Mouse (Mus musculus) v-Abl transformed pro-B cells (cell line): Measurements from ENCODE around the gene Slc22a4.

ENCODE experiments used
- in situ Hi-C, 2 experiments: fragments of 400-800 bp; cut with MboI; formaldehyde crosslinking; loops; one replicate each; pipeline ENCODE4 v1.15.1; 2025; ENCODE audit not compliant: unreplicated experiment in 2 of 2

Gene Slc22a4

DNA sequence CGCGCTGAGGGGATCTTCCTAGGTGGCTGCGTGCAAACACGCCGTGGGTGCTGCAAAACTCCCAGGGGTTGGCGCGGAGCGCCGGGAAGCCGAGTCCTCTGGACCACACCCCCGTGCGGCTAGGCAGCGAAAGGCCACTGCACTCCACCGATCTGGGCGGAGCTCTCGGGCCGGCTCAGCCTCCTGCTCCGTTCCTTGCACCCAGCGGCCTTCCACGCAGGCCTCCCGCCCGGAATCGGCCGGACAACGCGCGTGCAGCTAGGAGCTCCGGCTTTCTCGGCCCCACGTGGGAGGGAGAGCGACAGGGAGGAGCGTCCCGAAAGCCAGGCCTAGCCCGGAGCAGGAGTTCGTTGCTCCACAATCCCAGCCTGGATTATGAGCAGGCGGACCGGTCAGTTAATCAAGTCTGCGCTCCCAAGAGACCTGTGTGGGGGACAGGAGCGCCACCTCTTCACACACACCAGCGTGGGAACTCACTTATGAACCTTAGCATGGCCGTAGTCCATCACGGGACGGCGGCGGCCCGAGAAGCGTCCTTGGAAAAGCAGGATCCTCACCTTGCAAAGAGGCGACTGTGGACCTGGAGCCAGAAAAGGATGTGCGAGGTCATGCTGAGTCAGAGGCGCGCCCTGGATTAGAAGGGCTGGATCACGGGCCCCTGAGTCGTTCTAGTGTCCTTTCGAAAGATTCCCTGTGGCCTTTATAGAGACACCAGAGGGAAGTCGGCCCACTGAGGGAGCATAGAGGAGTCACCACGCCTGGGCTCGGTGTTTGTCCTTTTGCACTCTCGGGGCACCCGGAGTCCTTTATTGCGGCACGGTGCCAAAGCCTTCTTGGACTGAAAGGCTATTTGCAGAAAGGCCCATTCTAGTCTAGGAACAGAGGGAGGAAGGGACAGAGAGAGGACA, at the start of gene Slc22a4:
Gene Slc22a4, minus strand, starts transcription at position 47 of the 908 bp plus-strand sequence.
- in situ Hi-C loops = no loop called here

DNA sequence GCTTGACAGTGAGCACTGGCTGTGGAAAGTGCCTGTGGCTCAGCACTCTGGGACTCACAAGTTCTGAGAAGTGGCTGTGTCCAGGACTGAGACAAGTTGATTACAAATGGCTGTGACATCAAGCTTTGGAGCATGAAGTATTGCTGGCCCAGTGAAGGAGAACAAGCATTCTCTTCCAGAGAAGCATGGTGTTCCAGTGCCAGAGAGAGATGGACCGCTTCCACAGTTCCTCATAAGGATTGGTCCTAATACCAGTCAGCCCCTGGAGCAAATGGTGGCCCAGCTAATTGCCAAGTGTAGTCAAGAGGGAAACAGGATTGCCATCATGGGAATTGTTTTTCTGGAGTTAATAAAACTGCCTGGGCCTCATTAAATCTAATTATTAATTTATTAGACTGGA, 48.2 kb upstream of the Slc22a4 start:
- in situ Hi-C loops = loop anchor here (25.0 kb wide), 1 partner anchor 339 kb away; no protein-coding TSS in a partner anchor

DNA sequence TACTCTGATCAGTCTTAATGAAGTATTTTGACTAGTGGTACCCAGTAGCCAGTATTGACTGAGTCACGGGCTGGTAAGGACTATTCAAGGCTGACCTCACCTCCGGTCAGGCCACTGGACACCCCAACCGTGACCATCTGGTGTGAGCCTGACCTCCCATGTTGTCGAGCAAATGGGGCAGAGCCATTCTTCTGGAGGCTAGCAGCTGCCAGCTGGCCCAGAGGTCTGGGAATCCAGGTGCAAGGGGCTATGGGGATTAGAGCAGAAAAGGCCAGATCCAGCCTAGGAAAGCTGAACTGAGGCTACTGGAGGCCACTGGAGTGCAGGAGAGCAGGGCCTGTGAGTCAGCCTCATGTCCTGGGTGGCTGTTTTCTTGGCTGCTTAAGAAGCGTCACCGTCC, 47.5 kb upstream of the Slc22a4 start:
- in situ Hi-C loops = loop anchor here (25.0 kb wide), 1 partner anchor 338 kb away; no protein-coding TSS in a partner anchor

DNA sequence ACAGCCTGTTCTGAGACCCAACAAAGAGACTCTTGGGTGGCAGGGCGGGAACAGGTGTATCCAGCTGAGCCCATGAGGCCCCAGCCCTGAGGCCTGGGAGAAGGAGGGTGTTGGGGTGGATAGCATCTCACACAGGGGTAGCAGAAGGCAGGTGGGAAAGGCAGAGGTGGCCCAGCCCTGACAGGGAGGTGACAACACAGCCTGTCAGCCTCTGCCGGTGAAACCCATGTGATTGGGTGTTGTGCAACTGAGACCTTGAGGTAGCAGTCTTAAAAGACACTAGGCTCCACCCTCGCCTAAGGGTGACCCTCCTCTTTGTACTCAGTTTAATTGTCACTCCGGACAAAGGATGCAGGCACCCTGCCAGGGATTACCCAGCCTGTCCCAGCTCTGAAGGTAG, 45.4 kb upstream of the Slc22a4 start:
- in situ Hi-C loops = no loop called here

DNA sequence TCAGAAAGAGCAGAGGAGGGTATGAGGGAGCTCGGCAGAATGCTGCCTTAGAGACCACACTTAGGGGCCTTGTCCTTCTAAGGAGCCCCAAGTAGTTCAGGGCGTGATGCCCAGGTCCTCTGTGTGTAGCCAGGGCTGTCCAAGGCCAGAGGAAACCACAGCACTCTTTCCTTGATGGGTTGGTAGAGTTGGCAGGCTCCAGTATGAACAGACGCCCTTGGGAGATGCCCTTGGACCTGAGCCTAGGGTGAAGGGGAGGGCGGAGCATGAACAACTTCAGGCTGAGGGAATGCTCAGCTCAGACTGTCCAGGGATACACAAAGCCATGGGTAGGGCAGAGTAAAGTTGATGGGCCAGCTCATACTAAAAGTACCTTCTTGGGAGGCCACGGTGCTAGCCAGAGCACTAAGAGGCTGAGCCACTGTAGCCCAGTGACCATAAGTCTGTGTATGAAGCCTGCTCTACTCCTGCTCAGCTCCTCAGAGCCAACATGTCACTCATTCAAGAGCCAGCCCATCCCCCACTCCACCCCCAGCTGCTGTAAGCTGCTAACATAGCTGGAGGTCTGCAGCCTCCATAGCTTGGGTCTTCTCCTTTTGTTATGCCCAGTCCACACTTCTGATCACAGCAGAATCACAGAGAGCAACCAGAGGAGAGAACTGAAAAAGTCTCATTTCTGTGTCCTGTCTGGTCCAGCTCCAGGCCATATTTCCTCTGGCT, 44.0 kb upstream of the Slc22a4 start:
- in situ Hi-C loops = no loop called here

DNA sequence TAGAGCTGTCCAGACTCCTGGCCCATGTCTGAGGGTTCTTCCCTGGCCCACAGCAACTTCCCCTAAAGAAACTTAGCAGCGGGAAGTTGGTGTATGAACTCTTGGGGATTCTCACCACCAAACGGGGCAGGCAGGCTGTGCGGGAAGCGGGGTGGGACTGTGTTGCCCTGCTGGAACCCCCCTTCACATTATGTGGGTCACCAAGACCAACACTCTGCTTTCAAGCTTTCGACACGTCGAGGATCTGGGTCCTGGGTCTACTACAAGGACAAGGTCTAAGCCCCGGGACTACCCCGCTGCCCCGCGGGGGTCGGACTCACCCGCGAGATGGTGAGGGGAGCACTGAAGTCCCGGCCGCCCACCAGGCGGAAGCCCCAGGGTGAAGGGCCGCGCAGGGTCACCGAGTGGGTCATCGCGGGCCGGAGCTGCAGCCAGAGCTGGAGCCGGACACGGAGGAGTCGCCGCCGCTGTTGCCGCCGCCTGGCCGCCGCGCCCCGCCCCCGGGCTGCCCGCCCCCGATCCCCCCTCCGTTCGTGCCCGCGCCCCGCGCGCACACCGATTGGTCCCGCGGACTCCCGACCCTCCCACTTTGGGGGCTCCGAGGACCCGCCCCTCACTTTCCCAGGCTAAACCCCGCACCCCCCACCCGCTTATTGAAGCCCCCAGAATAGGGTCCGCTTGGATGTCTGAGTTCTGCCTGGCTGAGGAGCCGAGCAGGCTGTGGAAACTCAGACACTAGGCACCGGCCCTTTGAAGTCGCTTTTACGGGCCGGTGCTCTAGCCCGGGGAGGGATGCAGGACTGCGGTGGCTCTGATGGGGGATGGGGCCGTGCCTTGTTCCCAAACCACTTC, 40.9 kb upstream of the Slc22a4 start, which contains the start of gene Pdlim4:
Gene Pdlim4, minus strand, starts transcription at position 495 of the 852 bp plus-strand sequence.
- in situ Hi-C loops = no loop called here

DNA sequence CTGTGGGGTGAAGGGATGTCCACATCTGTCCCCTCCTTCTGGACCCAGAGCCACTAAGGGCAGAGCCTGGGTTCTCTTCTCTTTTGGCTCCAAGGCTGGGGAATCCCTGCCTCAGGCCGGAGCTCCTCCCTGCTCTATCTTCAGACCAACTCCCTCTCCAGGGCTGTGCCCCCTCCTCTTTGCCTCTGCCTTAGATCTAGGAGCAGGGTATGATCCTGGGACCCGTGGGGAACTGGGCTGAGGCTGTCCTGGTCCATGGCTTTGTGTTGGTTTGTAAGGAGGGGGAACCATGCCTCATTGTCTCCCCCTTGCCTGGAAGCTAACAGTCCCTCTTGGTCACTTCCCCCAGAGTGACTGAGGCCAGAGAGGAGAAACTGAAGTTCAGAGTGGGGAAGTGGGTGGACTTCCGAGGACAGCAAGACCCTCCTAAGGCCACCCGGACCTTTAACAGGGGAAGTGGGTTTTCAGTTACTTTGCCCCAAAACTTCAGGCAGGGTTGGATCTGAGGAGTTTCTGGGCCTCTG, 40.2 kb upstream of the Slc22a4 start:
- in situ Hi-C loops = no loop called here

DNA sequence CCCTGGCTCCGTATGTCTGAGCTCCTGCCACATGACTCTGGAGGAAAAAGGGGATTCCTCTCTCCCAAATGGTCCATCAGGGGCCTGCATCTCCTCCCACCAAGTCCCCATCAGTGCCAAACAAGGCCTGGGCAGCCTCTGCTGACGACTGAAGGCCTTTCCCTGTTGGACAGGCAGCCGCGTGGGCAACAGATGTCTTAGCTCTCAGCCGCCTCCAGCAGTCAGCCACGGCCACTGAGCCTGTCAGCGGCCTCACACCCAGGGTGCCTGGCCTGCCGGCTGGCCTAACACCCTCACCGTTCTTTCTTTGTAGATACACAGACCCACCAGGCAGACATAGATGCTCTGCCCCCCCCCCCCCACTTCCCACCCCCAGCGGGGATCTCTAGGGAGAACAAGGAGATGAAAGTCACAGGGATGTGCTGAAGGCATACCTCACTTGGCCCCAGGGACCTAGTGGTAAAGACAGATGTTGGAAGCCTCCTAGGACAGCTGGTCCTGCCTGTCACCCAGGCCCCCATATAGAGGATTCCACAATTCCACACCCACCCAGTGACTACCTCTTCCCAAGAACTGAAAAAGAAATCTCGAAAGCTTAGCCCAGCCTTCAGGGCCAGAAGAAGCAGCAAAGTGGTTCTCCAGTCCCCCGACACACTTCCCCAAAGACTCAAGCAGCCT, 39.6 kb upstream of the Slc22a4 start:
- in situ Hi-C loops = no loop called here

DNA sequence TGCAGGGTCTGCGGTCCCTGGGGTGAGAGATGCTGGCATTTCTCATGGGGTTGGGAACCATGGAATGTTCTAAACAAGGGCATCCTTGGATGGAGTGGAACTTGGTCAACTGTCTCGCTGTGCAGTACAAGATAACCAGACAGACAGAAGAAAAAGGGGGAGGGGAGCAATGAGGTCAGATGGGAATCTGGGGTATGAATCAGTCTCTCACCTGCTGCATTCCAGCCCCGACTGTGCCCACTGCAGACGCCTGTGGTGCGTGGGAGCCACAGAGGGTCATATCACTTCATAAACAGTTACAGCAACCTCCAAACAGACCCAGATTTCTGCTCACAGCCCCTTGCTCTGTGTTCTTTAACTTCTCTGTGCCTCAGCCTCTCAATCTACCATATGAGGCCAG, 38.5 kb upstream of the Slc22a4 start:
- in situ Hi-C loops = no loop called here

DNA sequence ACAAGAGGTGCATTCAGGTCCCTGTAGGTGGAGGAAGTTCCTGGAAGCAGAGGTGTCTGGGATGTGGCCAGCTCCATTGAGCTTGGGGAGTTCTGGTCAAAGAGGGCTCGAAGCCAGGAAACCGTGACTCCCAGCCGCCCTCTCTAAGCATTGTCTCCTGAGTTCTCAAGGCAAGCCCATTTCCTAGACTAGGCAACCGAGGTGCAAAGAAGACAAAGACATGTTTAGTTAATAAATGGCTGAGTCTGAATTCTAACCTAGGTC, 38.0 kb upstream of the Slc22a4 start:
- in situ Hi-C loops = no loop called here

DNA sequence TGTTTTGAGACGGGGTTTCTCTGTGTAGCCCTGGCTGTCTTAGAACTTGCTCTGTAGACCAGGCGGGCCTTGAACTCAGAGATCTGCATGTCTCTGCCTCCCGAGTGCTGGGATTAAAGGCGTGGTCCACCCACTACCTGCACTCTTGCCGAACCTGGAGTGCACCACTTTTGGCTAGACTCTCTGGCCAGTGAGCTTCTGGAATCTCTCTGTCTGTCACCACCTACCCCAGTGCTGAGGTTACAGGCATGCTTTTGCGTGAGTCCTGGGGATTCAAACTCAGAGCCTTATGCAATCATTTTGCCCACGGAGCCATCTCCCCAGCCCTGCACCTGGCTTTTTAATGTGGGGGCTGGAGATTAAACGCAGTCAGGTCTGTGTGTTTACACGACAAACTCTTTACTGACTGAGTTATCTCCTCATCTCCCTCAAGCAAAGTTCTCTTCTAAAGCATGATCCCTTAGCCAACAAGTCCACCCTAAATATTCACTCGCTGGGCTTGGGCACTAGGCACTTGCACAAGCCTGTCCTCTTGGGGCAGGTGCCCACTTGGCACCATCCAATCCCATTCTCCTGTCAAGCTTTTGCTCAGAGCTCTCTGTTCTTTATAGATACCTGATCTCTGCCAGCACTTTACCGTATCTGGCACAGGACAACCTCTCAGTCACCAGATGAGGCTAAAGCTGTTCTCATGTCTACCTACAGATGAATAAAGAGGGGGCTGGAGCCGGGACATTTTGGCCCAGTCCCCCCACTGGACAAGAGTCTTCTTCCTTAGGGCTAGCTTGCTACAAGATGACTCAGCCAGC, 37.4 kb upstream of the Slc22a4 start:
- in situ Hi-C loops = no loop called here

DNA sequence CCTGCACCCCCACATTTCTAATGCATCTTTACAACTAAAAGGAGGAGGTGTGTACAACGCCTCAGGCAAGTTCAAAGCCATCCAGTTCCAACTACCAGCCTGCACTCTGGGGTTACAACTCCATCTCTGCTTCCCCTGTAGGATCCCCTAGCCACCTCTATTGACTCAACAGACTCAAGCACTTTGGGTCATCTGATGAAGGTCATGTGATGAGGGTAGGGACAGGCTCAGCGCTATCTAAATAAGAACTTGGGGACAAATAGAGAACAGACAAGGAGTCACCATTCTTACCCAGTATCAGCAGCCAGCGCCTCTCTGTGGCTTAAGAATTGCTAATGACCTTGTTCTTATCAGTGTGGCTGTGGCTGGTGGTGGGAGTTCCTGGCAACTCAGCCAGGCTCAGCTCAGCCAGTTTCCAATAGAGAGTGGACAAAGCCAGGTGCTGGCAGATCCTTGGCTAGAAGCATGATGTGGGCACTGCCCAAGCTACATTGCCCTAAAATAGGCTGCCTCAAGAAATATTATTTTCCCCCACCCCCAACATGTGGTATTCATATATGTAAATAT, 36.6 kb upstream of the Slc22a4 start:
- in situ Hi-C loops = no loop called here

DNA sequence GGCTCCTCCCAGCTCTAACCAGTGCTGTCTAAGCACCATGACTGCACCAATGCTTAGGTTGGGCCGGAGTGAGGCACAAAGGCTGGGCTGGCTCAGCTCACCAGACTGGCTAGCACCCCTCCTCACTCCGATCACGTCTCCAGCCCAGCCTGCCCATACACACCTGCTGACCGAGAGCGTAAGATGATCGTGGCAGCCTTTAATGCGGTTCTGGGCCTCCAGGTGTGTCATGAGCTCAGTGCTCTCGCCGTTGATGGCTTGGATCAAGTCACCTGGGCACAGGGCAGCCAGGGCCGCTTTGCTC, 35.5 kb upstream of the Slc22a4 start:
- in situ Hi-C loops = no loop called here

DNA sequence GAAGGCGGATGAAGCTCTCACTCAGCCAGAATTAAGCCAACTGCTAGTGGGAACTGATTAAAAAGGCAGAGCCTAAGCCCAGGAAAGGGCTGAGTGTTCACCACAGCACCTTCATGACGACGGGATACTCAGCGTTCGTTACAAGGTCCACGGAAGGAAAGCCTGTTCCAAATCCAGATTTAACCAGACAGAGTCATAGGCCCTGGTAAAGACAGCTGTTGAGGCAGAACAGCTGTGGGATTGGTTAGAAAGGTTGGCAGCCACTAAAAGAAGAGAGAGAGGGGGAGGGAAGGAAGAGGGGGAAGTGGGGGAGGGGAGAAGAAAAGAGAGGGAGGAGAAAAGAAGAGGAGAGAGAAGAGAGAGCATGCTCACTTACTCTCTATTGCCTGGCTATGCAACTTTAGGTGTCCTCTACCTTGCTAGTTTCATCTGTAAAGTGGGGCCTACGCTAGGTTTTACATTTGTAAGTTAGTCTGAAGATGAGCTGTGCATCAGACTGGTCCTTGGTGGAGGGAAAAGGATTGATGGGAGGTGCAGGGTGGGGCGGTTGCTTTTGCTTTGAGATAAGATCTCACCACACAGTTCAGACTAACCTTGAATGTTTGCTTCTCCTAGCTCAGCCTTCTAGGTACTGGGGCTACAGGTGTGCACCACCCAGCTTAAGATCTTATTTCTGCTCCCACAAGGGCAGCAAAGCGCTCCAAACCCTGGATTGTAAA, 35.0 kb upstream of the Slc22a4 start:
- in situ Hi-C loops = no loop called here

DNA sequence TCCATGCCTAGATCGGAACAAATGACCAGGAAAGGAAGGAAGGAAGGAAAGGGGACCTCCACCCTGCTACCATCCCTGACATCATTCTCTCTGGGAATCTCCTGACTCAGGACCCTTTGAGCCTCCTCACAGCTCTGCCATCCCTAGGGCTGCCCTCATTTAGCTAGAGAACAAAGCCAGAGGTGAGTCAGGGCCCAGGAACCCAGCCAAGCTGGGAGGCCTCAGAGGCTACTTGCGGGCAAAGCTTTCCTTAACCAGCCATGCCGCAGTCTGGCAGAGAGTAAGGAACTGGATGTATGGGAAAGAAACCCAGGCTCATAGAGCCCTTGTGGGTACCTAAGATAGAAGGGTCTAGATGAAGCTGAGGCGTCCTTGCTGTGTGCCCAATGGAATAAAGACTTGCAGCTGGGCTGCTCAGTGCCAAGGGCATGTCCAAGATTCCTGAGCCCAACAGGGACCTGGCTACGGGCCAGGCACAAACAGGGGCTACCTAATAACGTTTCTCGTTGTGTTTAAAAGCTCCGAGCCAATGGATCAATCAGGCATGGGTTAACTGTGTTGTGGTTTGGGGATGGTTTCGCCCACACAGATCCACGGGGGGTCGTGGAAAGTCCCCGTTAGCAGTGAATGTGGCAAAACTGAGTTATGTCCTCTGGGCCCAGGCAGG, 34.3 kb upstream of the Slc22a4 start:
- in situ Hi-C loops = no loop called here

DNA sequence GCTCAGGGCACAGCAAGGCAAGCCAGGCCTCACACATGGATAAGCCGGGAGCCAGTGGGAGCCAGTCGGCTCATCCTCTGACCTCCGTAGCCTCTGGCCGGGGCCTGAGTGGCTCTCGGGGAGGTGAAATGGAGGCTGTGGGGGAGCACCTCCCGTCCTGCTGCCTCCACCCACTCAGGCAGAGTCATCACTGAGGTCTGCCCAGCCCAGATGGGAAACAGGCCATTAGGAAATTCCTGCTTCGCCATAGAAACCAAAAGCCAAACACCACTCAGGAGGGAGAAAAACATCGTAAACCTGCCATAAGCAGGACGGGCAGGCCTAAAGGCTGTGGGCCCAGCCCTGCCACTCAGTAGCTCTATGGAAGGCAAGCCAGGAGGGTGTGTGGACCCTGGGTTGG, 32.4 kb upstream of the Slc22a4 start:
- in situ Hi-C loops = no loop called here

DNA sequence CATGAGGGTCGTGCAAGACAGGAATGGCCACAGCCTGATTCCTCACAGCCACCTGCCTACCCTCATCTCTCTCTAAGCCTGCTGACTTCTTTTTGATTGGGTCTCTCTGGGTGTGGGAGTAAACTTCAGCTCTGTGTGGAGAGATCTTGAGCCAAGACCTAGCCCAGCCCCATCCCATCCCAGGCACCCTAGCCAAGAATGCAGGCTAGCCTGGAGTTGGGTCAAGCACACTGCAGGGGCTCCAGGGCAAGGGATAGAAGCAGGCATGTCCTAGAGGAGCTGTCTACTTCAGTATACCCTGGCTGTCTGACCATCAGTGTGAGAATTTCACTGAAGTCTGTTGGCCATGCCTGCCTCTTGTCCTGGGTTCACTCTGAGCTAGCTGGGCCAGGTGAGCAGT, 31.6 kb upstream of the Slc22a4 start:
- in situ Hi-C loops = no loop called here

DNA sequence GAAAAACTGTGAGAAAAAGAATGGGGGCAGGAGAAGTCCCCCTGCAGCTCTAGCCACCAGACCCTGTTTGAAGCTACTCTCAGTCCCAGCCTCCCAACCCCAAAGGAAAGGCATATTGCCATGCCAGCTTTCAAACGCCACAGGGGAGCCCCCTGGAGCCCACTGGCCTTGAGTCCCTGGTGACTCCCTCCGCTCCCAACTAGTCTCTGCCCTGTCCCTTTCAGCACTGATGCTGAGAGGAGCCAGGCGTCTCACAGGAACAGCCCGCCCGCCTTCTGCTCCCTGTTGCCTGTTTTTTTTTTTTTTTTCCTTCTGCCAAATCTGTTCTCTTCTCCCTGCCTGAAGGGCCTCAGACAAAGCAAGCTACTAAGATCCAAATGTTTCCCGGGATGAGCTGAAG, 30.8 kb upstream of the Slc22a4 start:
- in situ Hi-C loops = no loop called here
